Mouse (Mus musculus) fat pad, adult 2 months (tissue): ENCODE results near the gene Cabp7.
A peak's percentile ranks its signal among the peaks of the same experiment; 100 is the strongest.
"Not testable (repeated sequence)": the region's sequence is repeated elsewhere in the genome, so short reads cannot be mapped to it uniquely, and the experiment has no call there.

Experiments used
- DNase-seq: peaks from one replicate; pipeline ENCODE4 v3.0.0-alpha.2; 2011; ENCODE audit warnings: low read depth, low spot score; ENCODE audit errors: extremely low read depth

The Cabp7 gene

DNA sequence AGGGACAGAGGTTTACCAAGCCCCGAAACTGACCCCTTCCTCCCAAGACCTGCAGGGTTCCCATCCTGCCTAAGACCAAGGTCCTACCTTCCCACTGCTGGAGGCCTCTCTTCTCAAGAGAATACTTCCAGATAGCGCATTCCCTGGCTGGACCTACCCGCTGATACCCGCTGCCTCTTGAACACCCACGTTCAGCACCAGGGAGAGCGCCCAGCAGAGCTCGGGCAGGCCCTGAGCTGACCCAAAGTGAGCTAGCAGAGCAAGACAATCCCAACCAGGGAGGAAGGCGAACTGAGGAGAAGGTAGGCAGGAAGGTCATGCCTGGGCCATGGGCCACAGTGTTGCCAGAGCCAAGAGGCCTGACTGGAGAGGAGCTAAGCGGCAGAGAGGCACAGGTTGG is 3.7 kb upstream of the Cabp7 start:
- no peak for DNase-seq

DNA sequence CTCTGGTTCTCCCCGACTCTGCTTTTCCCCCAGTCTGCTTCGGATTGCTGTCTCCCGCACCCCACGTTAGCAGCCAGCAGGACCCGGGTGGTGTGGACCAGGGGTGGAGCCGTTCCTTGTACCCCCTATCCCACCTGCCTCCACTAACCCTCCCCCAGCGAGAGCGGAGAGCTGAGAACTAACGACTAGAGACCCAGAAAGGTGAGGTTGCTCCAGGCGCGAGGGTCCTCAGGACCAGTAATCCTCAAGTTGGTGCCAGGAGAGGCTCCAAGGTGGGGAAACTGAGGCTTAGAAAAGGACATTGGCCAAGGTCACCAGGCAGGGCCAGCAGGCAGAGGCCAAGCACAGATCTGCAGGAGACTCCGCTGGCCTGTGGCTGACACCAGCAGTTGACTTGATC is 707 bp upstream of the Cabp7 start:
- no peak for DNase-seq

- no peak for DNase-seq
Observed at GRCm38 (mm10) chr11:4745969-4746368, 609 bp downstream of the Cabp7 start.

GRCm38 (mm10) chr11:4744691-4745090 is 1.9 kb downstream of the Cabp7 start:
- DNase-seq, result no peak

DNA sequence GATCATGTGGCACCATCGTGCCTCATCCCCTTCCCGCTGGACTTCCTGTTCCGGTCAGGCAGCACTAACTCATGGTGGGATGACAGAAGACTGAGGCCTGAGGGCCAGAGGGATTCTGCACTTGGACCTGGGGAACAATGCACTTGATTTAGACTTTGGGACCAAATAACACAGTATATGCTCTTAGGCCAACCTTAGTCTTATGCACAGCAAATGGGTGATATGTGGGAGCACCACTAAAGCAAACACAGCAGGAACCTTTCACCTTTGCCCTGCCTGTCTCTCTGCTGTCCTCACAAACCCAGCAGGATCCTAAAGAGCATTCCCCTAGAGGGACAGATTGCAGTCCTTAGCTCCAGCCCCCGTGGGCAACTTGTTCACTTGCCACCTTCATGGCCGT is 5.8 kb downstream of the Cabp7 start:
- DNase-seq, result no peak

- DNase-seq, result no peak
Observed at GRCm38 (mm10) chr11:4738719-4739118, 7.9 kb downstream of the Cabp7 start.

GRCm38 (mm10) chr11:4737682-4738081 is 8.9 kb downstream of the Cabp7 start:
- DNase-seq, result peak; percentile 14

DNA sequence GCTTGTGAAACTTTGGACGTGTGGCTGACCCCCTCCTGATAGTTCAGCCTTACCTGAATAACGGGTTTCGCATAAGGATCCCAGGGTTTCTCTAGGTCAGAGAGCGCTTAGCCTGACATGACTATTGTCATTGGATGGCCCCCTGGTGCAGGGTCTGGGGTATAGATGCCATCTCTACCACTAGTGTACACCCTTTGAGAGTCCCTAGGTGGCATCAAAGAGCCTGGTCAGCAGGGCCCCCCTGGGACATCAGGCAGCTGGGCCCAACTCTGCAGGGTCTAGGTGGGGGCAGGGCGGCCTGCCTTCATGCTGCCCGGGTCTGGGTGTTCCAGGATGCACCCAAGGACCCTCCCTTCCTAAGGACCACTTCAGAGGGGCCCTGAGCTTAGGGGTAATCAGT is 10.2 kb downstream of the Cabp7 start:
- no peak for DNase-seq

DNA sequence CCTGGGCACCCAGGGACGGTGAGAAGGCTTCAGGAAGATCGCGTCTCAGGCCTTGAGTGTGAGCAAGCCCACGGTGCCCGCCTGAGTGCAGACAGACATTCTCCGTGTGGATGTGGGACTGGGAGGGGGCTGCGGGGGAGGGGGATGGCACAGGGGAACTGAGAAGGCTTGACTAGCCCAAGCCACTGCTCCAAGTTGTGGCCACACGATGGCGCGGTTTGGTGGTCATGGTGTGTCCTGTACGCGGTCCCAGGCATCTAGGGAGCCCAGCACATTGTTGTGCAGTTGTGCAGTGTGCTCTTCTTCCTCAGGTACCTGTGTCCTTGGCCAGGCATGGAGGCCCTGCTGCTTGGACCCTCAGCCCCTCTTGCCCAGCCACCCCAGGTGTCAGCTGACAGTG is 12.4 kb downstream of the Cabp7 start:
- no peak for DNase-seq

GRCm38 (mm10) chr11:4731781-4732180 is 14.8 kb downstream of the Cabp7 start:
- DNase-seq, result no peak

- peak; percentile 46 for DNase-seq
Observed at GRCm38 (mm10) chr11:4730913-4731312, 15.7 kb downstream of the Cabp7 start.

GRCm38 (mm10) chr11:4730096-4730495 is 16.5 kb downstream of the Cabp7 start:
- DNase-seq, result peak; percentile 92

GRCm38 (mm10) chr11:4729603-4730002 is 17.0 kb downstream of the Cabp7 start:
- peak; percentile 83 for DNase-seq

DNA sequence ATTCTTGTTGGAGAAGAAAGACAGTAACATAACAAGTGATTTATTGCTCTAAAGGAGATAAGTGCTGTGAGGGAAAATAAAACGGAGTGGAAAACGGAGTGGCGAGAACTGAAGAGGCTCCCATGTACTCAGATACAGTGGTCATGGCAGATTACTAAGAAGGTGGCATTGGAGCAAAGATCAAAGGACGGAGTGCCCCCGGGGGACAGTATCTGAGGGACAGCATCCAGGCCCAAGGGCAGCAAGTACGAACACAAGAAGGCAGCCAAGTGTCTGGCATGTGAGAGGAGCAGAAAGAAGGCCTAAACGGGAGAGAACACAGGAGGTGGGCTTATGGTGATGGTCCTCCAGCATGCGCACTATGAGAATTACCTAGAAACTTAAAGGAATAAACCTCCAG is 24.9 kb downstream of the Cabp7 start:
- no peak for DNase-seq

DNA sequence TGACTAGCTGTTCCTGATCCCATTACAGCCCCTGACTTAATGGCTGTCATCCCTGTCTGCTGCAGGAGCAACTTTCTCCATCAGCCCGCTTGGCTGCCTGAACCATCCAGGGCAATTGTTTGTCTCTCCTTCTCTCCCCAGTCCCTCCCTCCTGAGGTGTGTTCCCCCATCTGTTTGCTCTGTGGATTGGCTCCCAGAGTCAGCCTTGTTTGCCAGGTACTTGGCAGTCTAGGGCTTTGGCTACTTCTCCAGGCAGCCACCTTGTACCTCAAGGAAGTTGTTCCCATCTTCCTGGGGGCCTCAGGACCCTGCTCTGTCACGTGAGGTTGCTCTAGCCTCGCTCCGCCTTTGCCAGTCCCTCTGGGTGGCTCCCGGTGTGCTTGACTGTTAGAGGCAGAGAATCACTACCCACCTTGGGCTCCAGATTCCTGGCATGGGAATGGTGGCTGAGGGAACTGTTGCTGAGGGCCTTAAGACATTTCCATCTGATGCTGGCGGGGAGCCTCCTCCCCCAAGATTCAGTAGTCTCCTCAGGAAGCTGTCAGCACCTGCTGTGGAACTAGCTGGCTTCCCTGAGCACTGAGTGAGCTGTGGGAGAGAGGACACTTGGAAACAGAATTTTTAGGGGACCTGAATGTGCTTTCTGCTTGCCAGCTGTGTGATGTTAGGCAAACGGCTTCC is 25.5 kb downstream of the Cabp7 start:
- DNase-seq, result no peak

GRCm38 (mm10) chr11:4720393-4720792 is 26.2 kb downstream of the Cabp7 start:
- no peak for DNase-seq

DNA sequence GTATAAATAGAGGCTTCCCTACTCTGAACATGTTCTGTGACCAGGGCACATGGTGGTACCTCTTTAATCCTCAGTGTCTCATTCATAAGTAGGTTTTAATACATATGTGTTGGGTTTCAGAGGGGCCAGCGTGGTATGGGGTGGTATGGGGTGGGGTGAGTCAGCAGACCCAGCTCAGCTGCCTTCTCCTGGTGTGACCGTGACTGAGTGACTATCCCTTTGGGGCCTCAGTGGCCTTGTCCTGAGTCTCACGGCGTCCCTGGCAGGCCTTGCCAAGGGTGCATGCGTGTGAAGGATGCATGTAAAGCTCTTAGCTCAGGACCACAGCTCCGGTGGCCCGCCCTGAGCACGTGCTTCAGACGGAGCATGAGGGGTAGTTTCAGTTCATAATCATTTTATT is 26.6 kb downstream of the Cabp7 start:
- DNase-seq, result no peak

GRCm38 (mm10) chr11:4718548-4718947 is 28.0 kb downstream of the Cabp7 start:
- DNase-seq, result no peak

DNA sequence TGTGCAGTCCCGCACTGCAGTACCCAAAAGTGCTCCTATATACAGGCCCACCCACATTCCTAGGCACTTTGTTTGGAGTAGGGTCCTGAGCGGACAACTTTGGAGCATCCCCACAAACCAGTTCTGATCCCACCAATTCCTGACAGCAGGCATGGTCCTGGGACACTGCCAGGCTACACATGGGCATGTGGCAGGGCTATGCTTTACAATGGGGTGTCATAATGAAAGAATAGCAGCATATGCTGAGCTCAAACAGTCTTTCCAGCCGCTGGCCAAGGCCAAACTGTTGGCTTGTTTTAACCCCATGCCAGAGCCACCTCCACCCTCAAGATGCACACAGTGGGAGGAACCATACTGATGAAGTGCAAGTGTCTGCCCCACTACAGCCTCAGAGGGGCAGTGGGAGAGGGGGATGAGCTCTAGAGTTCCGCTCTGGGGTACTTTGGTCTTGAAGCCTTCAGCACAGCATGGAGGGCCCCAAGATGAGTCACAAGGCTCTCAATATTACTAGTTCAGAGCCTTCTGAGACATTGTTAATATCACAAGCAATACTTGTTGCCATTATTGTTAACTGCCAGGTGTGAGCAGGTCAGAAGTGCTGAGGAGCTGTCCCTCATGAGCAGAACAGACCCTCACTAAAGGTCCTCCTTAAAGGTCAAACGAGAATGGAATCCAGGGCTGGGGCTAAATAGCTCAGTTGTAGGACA is 29.9 kb downstream of the Cabp7 start:
- no peak for DNase-seq

DNA sequence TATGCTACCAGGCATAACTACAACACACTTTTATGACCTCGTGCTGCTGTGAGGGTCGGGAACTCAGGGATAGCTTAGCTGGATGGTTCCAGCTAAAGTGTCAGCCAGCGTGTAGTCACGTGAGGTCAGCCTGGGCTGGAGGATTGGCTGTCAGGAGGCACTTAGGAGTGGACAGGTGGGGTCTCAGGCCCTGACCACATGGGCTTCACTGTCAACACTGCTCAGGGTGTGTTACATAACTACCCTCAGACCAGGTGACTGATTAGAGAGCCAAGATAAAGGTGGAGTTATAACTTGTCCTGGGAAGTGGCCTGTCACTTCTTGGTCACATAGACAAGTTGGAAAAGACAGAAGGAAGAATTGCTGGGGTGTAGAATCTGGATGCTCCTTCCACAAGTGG is 31.0 kb downstream of the Cabp7 start:
- DNase-seq, result no peak

DNA sequence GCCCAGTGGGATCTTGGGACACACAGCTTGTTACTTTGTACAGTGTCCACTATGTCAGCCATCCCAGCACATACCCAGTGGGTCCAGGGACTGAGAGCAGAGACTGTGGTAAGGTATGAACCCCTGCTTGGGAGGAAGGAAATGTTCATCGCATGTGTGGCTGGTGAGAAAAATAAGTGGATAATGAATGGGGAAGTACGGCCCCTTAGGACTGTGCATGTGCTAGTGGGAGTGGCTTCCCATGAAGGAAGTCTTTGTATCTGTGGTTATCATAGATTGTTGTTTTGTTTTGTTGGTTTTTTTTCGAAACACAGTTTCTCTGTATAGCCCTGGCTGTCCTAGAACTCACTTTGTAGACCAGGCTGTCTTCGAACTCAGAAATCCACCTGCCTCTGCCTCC is 31.9 kb downstream of the Cabp7 start:
- DNase-seq, result no peak

DNA sequence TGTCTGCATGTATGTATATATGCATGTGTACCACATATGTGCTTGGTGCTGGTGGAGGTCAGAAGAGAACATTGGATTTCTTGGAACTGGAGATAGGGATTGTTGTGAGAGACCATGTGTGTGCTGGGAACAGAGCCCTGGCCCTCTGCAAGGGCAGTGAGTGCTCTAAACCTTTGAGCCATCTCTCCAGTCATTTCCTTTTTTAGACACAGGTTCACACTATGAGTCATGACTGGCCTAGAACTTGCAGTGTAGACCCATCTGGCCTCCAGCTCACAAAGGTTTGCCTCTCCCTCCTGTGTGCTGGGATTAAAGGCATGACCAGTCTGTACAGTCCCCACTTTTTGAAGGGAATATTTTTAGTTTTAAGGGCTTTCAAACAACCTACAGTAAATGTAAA is 33.8 kb downstream of the Cabp7 start:
- DNase-seq, result no peak

DNA sequence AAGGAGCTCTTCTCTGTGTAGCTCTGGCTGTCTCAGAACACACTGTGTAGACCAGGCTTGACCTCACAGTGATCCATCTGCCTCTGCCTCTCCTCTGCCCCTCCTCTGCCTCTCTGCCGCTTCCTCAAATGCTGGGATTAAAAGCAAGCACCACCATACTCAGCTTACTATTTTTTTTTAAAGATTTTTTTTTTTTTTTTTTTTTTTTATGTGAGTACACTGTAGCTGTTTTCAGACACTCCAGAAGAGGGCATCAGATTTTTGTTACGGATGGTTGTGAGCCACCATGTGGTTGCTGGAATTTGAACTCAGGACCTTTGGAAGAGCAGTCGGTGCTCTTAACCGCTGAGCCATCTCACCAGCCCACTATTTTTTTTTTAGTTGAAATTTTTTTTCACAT is 36.4 kb downstream of the Cabp7 start:
- DNase-seq, result not testable (repeated sequence)
